Mouse (Mus musculus) kidney, postnatal 25 days (tissue): ENCODE results near the gene Polg2.

Source experiments
- DNase-seq, 2 experiments: peaks; one replicate each; pipeline ENCODE4 v3.0.0; 2021; ENCODE audit warnings: mixed read lengths in 2 of 2

Gene Polg2

DNA sequence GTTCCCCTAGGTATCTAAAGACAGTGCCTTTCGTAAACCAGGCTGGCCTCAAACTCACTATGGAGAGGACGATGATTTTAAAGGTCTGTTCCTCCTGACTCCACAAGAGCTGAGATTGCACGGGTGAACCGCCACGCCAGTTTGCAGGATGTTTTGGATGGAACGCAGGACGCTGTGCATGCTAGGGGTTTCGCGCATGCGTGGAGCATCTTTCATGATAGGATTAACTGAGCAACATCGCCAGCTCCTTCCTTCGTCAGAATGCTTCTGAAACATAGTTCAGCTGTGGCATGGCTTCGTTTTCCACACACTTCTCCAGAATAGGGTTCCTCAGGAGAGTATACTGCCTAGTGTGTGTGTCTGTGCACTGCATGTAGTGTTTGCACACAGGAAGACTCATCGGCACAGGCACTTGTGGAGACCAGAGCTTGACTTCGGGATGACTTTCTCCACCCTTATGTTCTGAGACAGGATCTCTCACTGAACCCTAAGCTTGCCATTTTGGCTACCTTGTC is 55.7 kb downstream of the Polg2 start:
- no peak for DNase-seq

DNA sequence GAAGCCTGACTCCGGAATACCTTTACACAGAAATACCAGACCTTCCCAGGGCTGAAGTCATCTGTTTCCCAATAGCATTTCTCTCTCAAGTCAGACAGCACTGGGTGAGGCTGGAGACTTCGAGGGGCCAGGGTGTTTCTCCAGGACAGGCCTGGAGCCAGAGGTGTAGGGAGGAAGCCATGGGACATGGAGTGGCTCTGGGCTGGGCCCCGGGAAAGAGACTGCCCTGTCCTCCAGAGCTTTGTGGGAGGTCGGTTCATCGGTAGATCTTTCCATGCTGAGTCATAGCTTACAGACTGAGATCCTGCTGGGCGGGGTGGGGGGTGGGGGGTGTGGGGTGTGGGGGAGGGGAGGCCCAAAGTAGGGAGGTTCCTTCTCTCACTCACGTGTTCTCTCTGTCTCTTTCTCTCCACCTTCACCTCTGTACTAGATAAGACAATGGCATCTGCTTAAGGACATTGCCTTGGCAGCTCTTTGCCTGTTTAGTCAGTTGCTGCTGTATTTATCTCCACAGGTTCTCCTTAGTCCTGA is 56.4 kb downstream of the Polg2 start:
- DNase-seq, result peak in 1 of 2 experiments; percentile 64

DNA sequence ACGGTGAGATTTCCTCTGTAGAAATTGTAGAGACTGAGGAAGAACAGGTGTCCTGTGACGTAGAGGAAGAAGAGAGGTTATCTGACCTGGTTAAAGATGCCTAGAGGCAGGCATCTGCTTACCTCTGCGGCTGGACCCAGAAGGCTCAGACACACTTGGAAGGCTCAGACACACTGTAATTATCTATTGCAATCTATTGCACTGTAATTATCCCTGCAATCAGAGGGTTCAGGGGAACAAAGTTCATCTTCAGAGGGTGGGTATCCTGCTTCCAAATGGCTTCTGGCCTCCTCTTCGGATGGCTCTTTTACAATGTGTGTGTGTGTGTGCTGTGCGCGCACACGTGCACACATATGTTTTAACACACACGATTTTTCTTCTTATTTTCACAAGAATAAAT is 59.0 kb downstream of the Polg2 start:
- no peak for DNase-seq
